ENCODE assay signal across 11 mouse cellular contexts in genomic region chr16:88657426-88657825, GRCm38 (mm10). TPM values are rescaled to one million over a fixed set of nuclear protein-coding genes. Genes with fewer than 3 reads are reported as not detected.
DNase-seq lines count a peak whose midpoint lies in the region; ATAC-seq and TF ChIP-seq lines count a peak whose summit lies in the region.
"Had no signal": no experiment of that assay in that cellular context is flagged by ENCODE, and none has a peak within 500 bp of the region (broad histone marks: within the 10 kb centered on the region; RNA-seq: fewer than 3 reads in every experiment).

No protein-coding gene starts in this region.

- no peaks in the 10 kb centered on the region for H3K27me3 ChIP-seq in kidney, embryonic 14.5 days (ENCODE audit: control insufficient read depth, insufficient read depth, low read length)
- H3K27me3 ChIP-seq in kidney, embryonic 15.5 days, result no peaks in the 10 kb centered on the region
- no peaks in the 10 kb centered on the region for H3K27me3 ChIP-seq in stomach, postnatal 0 days (ENCODE audit: control insufficient read depth, insufficient read depth, low read length)
- H3K27me3 ChIP-seq: embryonic facial prominence, embryonic 13.5 days had no signal

- no peaks in the 10 kb centered on the region for H3K9me3 ChIP-seq in kidney, embryonic 14.5 days (ENCODE audit: control insufficient read depth, low read length)
- no peaks in the 10 kb centered on the region for H3K9me3 ChIP-seq in kidney, embryonic 15.5 days (replicated peaks)
- H3K9me3 ChIP-seq in stomach, postnatal 0 days (ENCODE audit: control insufficient read depth, low read length), result no peaks in the 10 kb centered on the region
- H3K9me3 ChIP-seq: embryonic facial prominence, embryonic 13.5 days had no signal

- no peaks in the 10 kb centered on the region for H3K36me3 ChIP-seq in kidney, embryonic 14.5 days (ENCODE audit: control insufficient read depth, insufficient read depth, low read length)
- no peaks in the 10 kb centered on the region for H3K36me3 ChIP-seq in kidney, embryonic 15.5 days
- no peaks in the 10 kb centered on the region for H3K36me3 ChIP-seq in stomach, postnatal 0 days (ENCODE audit: control insufficient read depth, insufficient read depth, low read length)
- H3K36me3 ChIP-seq: embryonic facial prominence, embryonic 13.5 days had no signal

- TF ChIP-seq EP300 in stomach, postnatal 0 days (optimal IDR thresholded peaks at IDR 0.05), result no peak

- WGBS in kidney, embryonic 14.5 days, result 45% methylated on average over 1 of the region's 1 CpGs
- WGBS in kidney, embryonic 15.5 days, result 41% methylated on average over 1 of the region's 1 CpGs
- WGBS in stomach, postnatal 0 days, result 50% methylated on average over 1 of the region's 1 CpGs

- H3K4me1 ChIP-seq in kidney, embryonic 14.5 days (ENCODE audit: control insufficient read depth, insufficient read depth, low read length), result no peaks in the 10 kb centered on the region
- no peaks in the 10 kb centered on the region for H3K4me1 ChIP-seq in kidney, embryonic 15.5 days
- H3K4me1 ChIP-seq in stomach, postnatal 0 days (replicated peaks; ENCODE audit: control insufficient read depth, insufficient read depth), result no peaks in the 10 kb centered on the region
- H3K4me1 ChIP-seq: embryonic facial prominence, embryonic 13.5 days had no signal

- ATAC-seq in kidney, embryonic 14.5 days (ENCODE audit: low FRiP score, low TSS enrichment), result 0 out of 2 replicates have a peak, but pooled peaks have one; percentile 35
- ATAC-seq in kidney, embryonic 15.5 days (replicated peaks; ENCODE audit: low FRiP score), result no peak
- no peak; the same call in 1 of the 2 replicates for ATAC-seq in stomach, postnatal 0 days (ENCODE audit: low FRiP score, low TSS enrichment)

- no peak overlapping the region for H3K9ac ChIP-seq in kidney, embryonic 14.5 days (ENCODE audit: low read depth, low read length)
- H3K9ac ChIP-seq in kidney, embryonic 15.5 days, result no peak overlapping the region
- H3K9ac ChIP-seq in stomach, postnatal 0 days (ENCODE audit: low read length), result no peak overlapping the region
- H3K9ac ChIP-seq: embryonic facial prominence, embryonic 13.5 days had no signal

- no peak overlapping the region for H3K4me2 ChIP-seq in kidney, embryonic 14.5 days (replicated peaks; ENCODE audit: low read depth, low read length)
- H3K4me2 ChIP-seq in kidney, embryonic 15.5 days, result no peak overlapping the region
- H3K4me2 ChIP-seq in stomach, postnatal 0 days (replicated peaks; ENCODE audit: low read depth), result no peak overlapping the region
- H3K4me2 ChIP-seq: embryonic facial prominence, embryonic 13.5 days had no signal

- H3K27ac ChIP-seq in kidney, embryonic 14.5 days (ENCODE audit: low read depth, low read length), result no peak overlapping the region
- no peak overlapping the region for H3K27ac ChIP-seq in kidney, embryonic 15.5 days
- H3K27ac ChIP-seq in stomach, postnatal 0 days (replicated peaks), result no peak overlapping the region
- H3K27ac ChIP-seq: embryonic facial prominence, embryonic 13.5 days; macrophage had no signal

- peak; percentile 10 for DNase-seq in adrenal gland, postnatal 14 days
- DNase-seq in adrenal gland, adult 8-10 months, result no peak
- DNase-seq in thymus, postnatal 14 days, result peak; percentile 9
- DNase-seq in thymus, postnatal 36 days, result no peak
- DNase-seq in stomach, postnatal 0 days (ENCODE audit: low spot score), result no peak
- no peak for DNase-seq in urinary bladder, postnatal 4 days (ENCODE audit: low spot score in 2 of 2)
- DNase-seq: layer of hippocampus, adult 9-11 months had no signal

- TF ChIP-seq CTCF in stomach, postnatal 0 days (IDR thresholded peaks at IDR 0.05; ENCODE audit: low read depth), result peak; percentile 70

- no peak overlapping the region for H3K4me3 ChIP-seq in kidney, embryonic 14.5 days (ENCODE audit: low read length)
- H3K4me3 ChIP-seq in kidney, embryonic 15.5 days (replicated peaks), result no peak overlapping the region
- no peak overlapping the region for H3K4me3 ChIP-seq in stomach, postnatal 0 days (ENCODE audit: low read depth, low read length)
- H3K4me3 ChIP-seq: embryonic facial prominence, embryonic 13.5 days had no signal

RNA-seq across cellular contexts. Expression of gene Krtap26-1, which starts 9.8 kb away (rescaled TPM):
- not detected in 2 replicates for total RNA-seq in adrenal gland, postnatal 14 days (2021)
- not detected for total RNA-seq in adrenal gland, adult 8-10 months (2022)
- polyA plus RNA-seq in kidney, embryonic 14.5 days (2014; fragmentation: Nextera tagmentation; extraction: Ambion mirVana), result not detected in 2 replicates
- polyA plus RNA-seq in kidney, embryonic 15.5 days (2015; fragmentation: Nextera tagmentation; extraction: Ambion mirVana), result not detected in 2 replicates
- not detected in 2 replicates for polyA plus RNA-seq in stomach, postnatal 0 days (2015; fragmentation: Nextera tagmentation; extraction: Ambion mirVana)
- polyA plus RNA-seq: embryonic facial prominence, embryonic 13.5 days; macrophage had no signal

RNA-seq across cellular contexts. Expression of gene Krtap27-1, which starts 14.0 kb away (rescaled TPM):
- total RNA-seq in adrenal gland, postnatal 14 days (2021), result not detected in 2 replicates
- not detected for total RNA-seq in adrenal gland, adult 8-10 months (2022)
- not detected in 2 replicates for polyA plus RNA-seq in kidney, embryonic 14.5 days (2014; fragmentation: Nextera tagmentation; extraction: Ambion mirVana)
- not detected in 2 replicates for polyA plus RNA-seq in kidney, embryonic 15.5 days (2015; fragmentation: Nextera tagmentation; extraction: Ambion mirVana)
- polyA plus RNA-seq in stomach, postnatal 0 days (2015; fragmentation: Nextera tagmentation; extraction: Ambion mirVana), result not detected in 2 replicates
- polyA plus RNA-seq: embryonic facial prominence, embryonic 13.5 days; macrophage had no signal

RNA-seq across cellular contexts. Expression of gene 2310079G19Rik, which starts 30.0 kb away (rescaled TPM):
- total RNA-seq in adrenal gland, postnatal 14 days (2021), result not detected in 2 replicates
- not detected for total RNA-seq in adrenal gland, adult 8-10 months (2022)
- polyA plus RNA-seq in kidney, embryonic 14.5 days (2014; fragmentation: Nextera tagmentation; extraction: Ambion mirVana), result not detected in 2 replicates
- not detected in 2 replicates for polyA plus RNA-seq in kidney, embryonic 15.5 days (2015; fragmentation: Nextera tagmentation; extraction: Ambion mirVana)
- 0.41 and 0.64 TPM in 2 replicates for polyA plus RNA-seq in stomach, postnatal 0 days (2015; fragmentation: Nextera tagmentation; extraction: Ambion mirVana)
- polyA plus RNA-seq: embryonic facial prominence, embryonic 13.5 days; macrophage had no signal

RNA-seq across cellular contexts. Expression of gene Krtap24-1, which starts 45.3 kb away (rescaled TPM):
- total RNA-seq in adrenal gland, postnatal 14 days (2021), result not detected in 2 replicates
- total RNA-seq in adrenal gland, adult 8-10 months (2022), result not detected
- not detected in 2 replicates for polyA plus RNA-seq in kidney, embryonic 14.5 days (2014; fragmentation: Nextera tagmentation; extraction: Ambion mirVana)
- polyA plus RNA-seq in kidney, embryonic 15.5 days (2015; fragmentation: Nextera tagmentation; extraction: Ambion mirVana), result not detected in 2 replicates
- polyA plus RNA-seq in stomach, postnatal 0 days (2015; fragmentation: Nextera tagmentation; extraction: Ambion mirVana), result not detected in 2 replicates
- polyA plus RNA-seq: embryonic facial prominence, embryonic 13.5 days; macrophage had no signal

RNA-seq across cellular contexts. Expression of gene 2310061N02Rik, which starts 50.3 kb away (rescaled TPM):
- total RNA-seq in adrenal gland, postnatal 14 days (2021), result not detected in 2 replicates
- total RNA-seq in adrenal gland, adult 8-10 months (2022), result not detected
- not detected in 2 replicates for polyA plus RNA-seq in kidney, embryonic 14.5 days (2014; fragmentation: Nextera tagmentation; extraction: Ambion mirVana)
- polyA plus RNA-seq in kidney, embryonic 15.5 days (2015; fragmentation: Nextera tagmentation; extraction: Ambion mirVana), result not detected in 2 replicates
- not detected in 2 replicates for polyA plus RNA-seq in stomach, postnatal 0 days (2015; fragmentation: Nextera tagmentation; extraction: Ambion mirVana)
- polyA plus RNA-seq: embryonic facial prominence, embryonic 13.5 days; macrophage had no signal

Comparison
In these comparisons a context has a peak if more than half of its experiments do, and no peak if none do; other contexts are left out.
1. DNase-seq: peak in adrenal gland, postnatal 14 days (single experiment) and thymus, postnatal 14 days (single experiment); none in adrenal gland, adult 8-10 months (single experiment), thymus, postnatal 36 days (0 of 2), stomach, postnatal 0 days (single experiment) and urinary bladder, postnatal 4 days (0 of 2).